Mouse (Mus musculus): Measurements from ENCODE around the gene Apod. TPM values are rescaled to one million over a fixed set of nuclear protein-coding genes. Genes with fewer than 3 reads are reported as not detected.
"Not testable (repeated sequence)": the region's sequence is repeated elsewhere in the genome, so short reads cannot be mapped to it uniquely, and the experiment has no call there.

The Apod gene
- polyA plus RNA-seq, 1 experiment from 2014 or later = 0.35 TPM

DNA sequence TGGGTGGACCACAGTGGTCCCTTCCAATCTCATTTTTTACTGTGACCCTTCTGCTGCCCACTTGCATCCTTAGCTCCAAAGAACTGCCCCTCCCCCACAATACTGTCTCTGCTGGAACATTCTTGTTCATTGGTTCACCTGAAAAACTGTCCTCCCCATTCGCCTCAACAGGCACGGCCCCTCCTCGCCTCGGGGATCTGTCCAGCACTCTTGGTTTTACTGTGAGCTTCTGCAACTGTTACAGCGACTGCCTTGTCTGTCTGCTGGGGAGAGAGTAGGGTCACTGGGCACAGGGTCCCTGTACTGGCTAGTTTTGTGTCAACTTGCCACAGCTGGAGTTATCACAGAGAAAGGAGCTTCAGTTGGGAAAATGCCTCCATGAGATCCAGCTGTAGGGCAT is 24.7 kb upstream of the Apod start:
- Histone ChIP-seq H3K4me1 (replicated peaks) (peaks cover 3% of the 10 kb centered on the region; the same call in 1 of the 2 replicates), H3K9ac (no peak overlapping the region), H3K9me3 (replicated peaks) (no peaks in the 10 kb centered on the region), H3K4me3 (no peak overlapping the region), H3K27me3 (no peaks in the 10 kb centered on the region), H3K36me3 (no peaks in the 10 kb centered on the region), H3K27ac (no peak overlapping the region), H3K4me2 (no peak overlapping the region)
- WGBS = 22% methylated on average over 5 of the region's 5 CpGs
- ATAC-seq (replicated peaks; ENCODE audit: insufficient number of reproducible peaks, insufficient read depth, low FRiP score, low read depth) = no peak

GRCm38 (mm10) chr16:31337956-31338355 is 23.3 kb upstream of the Apod start:
- Histone ChIP-seq H3K4me1 (replicated peaks) (peaks cover 3% of the 10 kb centered on the region; the same call in 1 of the 2 replicates), H3K27me3 (no peaks in the 10 kb centered on the region), H3K4me3 (no peak overlapping the region), H3K9ac (no peak overlapping the region), H3K36me3 (no peaks in the 10 kb centered on the region), H3K27ac (no peak overlapping the region), H3K9me3 (replicated peaks) (no peaks in the 10 kb centered on the region), H3K4me2 (no peak overlapping the region)
- WGBS = 33% methylated on average over 3 of the region's 3 CpGs
- no peak for ATAC-seq (replicated peaks; ENCODE audit: insufficient number of reproducible peaks, insufficient read depth, low FRiP score, low read depth)

DNA sequence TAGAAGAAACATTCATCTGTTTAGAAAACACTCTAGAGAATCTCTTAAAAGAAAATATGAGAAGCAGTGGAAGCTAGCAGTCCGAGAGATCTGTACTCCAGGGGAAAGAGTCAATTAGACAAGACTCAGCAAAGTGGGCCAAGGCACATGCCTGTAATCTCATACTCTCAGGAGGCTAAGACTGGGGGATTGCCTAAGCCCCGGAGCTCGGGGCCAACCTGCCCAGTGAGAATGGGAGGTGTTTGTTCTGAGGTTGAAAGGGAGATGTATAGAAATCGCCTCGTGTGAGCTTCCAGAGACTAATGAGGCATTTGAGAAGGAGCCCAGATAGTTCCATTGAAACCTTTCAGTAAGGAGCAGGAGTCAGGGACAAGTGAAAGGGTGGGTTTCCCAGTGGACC is 20.2 kb upstream of the Apod start:
- Histone ChIP-seq H3K27me3 (no peaks in the 10 kb centered on the region), H3K4me1 (replicated peaks) (0 out of 2 replicates have a peak, but pooled peaks cover 3% of the 10 kb centered on the region), H3K9ac (no peak overlapping the region), H3K4me3 (no peak overlapping the region), H3K36me3 (no peaks in the 10 kb centered on the region), H3K9me3 (replicated peaks) (no peaks in the 10 kb centered on the region), H3K27ac (no peak overlapping the region), H3K4me2 (no peak overlapping the region)
- 41% methylated on average over 5 of the region's 5 CpGs for WGBS
- no peak for ATAC-seq (replicated peaks; ENCODE audit: insufficient number of reproducible peaks, insufficient read depth, low FRiP score, low read depth)

GRCm38 (mm10) chr16:31332586-31332985 is 18.0 kb upstream of the Apod start:
- Histone ChIP-seq H3K4me3 (no peak overlapping the region), H3K27me3 (no peaks in the 10 kb centered on the region), H3K4me1 (replicated peaks) (no peaks in the 10 kb centered on the region), H3K4me2 (no peak overlapping the region), H3K9ac (no peak overlapping the region), H3K27ac (no peak overlapping the region), H3K36me3 (no peaks in the 10 kb centered on the region), H3K9me3 (replicated peaks) (no peaks in the 10 kb centered on the region)
- no peak for ATAC-seq (replicated peaks; ENCODE audit: insufficient number of reproducible peaks, insufficient read depth, low FRiP score, low read depth)

DNA sequence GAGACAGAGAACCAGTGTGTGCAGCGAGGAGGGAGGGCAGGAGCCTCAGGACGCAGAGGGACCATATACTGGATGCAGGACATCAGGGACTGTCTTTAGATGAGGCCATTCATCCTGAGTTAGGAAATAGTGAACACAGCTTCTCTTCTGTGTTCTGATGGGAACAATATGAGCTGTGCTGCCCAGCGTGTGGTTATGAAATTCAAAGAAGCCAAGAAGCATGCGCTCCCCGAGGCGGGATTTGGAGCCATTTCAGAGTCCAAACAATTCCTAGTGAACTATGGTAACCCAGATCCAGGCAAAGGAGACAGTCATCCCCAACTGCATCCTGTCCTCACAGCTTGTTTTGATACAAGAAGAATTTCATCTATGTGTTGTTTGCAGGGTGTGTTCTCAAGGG is 16.4 kb upstream of the Apod start:
- not testable (repeated sequence) for H3K9me3 ChIP-seq (replicated peaks); H3K4me2 ChIP-seq; H3K27ac ChIP-seq; H3K4me1 ChIP-seq (replicated peaks); H3K9ac ChIP-seq; ATAC-seq (replicated peaks; ENCODE audit: insufficient number of reproducible peaks, insufficient read depth, low FRiP score, low read depth); H3K36me3 ChIP-seq; H3K27me3 ChIP-seq; H3K4me3 ChIP-seq
- 82% methylated on average over 6 of the region's 6 CpGs for WGBS

GRCm38 (mm10) chr16:31329668-31330067 is 15.1 kb upstream of the Apod start:
- Histone ChIP-seq H3K4me2 (no peak overlapping the region), H3K27me3 (no peaks in the 10 kb centered on the region), H3K27ac (0 out of 2 replicates have a peak overlapping the region, but pooled peaks have one; percentile 16), H3K36me3 (no peaks in the 10 kb centered on the region), H3K4me3 (no peak overlapping the region), H3K9me3 (replicated peaks) (no peaks in the 10 kb centered on the region), H3K4me1 (replicated peaks) (0 out of 2 replicates have a peak, but pooled peaks cover 2% of the 10 kb centered on the region), H3K9ac (no peak overlapping the region)
- 45% methylated on average over 2 of the region's 2 CpGs for WGBS
- ATAC-seq (replicated peaks; ENCODE audit: insufficient number of reproducible peaks, insufficient read depth, low FRiP score, low read depth) = no peak

GRCm38 (mm10) chr16:31327891-31328290 is 13.3 kb upstream of the Apod start:
- H3K9me3 ChIP-seq (replicated peaks) = no peaks in the 10 kb centered on the region
- no peak overlapping the region for H3K9ac ChIP-seq
- 0 out of 2 replicates have a peak, but pooled peaks cover 2% of the 10 kb centered on the region for H3K4me1 ChIP-seq (replicated peaks)
- no peak overlapping the region for H3K27ac ChIP-seq
- no peak for ATAC-seq (replicated peaks; ENCODE audit: insufficient number of reproducible peaks, insufficient read depth, low FRiP score, low read depth)
- WGBS = 74% methylated on average over 2 of the region's 2 CpGs
- no peaks in the 10 kb centered on the region for H3K27me3 ChIP-seq
- H3K36me3 ChIP-seq = no peaks in the 10 kb centered on the region
- no peak overlapping the region for H3K4me2 ChIP-seq
- no peak overlapping the region for H3K4me3 ChIP-seq

DNA sequence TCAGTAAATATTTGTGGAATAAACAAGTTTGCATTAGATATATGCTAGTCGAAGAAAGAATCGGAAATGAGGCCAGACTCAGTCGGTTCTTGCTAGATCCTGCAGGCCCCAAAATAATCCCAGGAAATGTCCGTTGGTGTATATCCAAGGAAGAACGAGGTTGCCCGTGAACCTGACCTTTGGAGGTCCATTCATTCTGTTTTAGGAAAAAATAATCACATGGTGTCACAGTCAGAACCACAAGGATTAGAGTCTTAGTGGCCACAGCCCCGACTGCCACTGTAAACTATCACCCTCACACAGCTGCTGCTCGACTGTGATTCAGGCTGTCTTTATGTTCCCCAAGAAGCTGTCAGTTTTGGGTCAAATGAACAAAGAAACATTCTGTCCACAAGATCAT is 12.8 kb upstream of the Apod start:
- ATAC-seq (replicated peaks; ENCODE audit: insufficient number of reproducible peaks, insufficient read depth, low FRiP score, low read depth) = no peak
- H3K4me3 ChIP-seq = no peak overlapping the region
- H3K9ac ChIP-seq = no peak overlapping the region
- 0 out of 2 replicates have a peak, but pooled peaks cover 2% of the 10 kb centered on the region for H3K4me1 ChIP-seq (replicated peaks)
- peak overlapping the region; percentile 46; the same call in 1 of the 2 replicates for H3K27ac ChIP-seq
- no peak overlapping the region for H3K4me2 ChIP-seq
- H3K9me3 ChIP-seq (replicated peaks) = no peaks in the 10 kb centered on the region
- WGBS = 68% methylated on average over 8 of the region's 8 CpGs
- no peaks in the 10 kb centered on the region for H3K36me3 ChIP-seq
- no peaks in the 10 kb centered on the region for H3K27me3 ChIP-seq

- WGBS = 43% methylated on average over 8 of the region's 8 CpGs
- peak; percentile 47; the same call in 1 of the 2 replicates for ATAC-seq (replicated peaks; ENCODE audit: insufficient number of reproducible peaks, insufficient read depth, low FRiP score, low read depth)
- Histone ChIP-seq H3K4me2 (no peak overlapping the region), H3K9me3 (replicated peaks) (no peaks in the 10 kb centered on the region), H3K4me1 (replicated peaks) (0 out of 2 replicates have a peak, but pooled peaks cover 2% of the 10 kb centered on the region), H3K4me3 (no peak overlapping the region), H3K27me3 (no peaks in the 10 kb centered on the region), H3K36me3 (no peaks in the 10 kb centered on the region), H3K27ac (peak overlapping the region; percentile 46), H3K9ac (no peak overlapping the region)
These were observed 12.1 kb upstream of the Apod start for GRCm38 (mm10) chr16:31326679-31327078.

DNA sequence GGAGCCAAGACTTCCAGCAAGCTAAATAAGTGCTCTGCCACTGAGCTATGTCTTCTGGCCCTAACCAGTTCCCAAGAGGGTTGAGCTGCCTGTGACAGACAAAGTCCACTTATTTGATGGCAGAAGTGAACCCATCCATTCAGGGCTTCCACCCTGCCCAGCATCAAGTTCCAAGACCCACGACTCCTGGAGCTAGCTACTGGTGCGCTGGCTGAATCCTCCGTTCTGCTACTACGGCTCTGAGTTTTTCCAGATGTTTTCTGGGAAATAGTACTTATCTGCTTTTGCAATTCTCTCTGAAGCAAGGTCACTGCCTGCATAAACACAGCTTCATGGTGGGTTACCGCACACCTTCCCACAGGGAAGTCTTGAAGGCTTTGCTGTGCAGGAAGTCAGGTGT is 11.4 kb upstream of the Apod start:
- no peak overlapping the region for H3K4me2 ChIP-seq
- H3K9ac ChIP-seq = no peak overlapping the region
- H3K4me1 ChIP-seq (replicated peaks) = 0 out of 2 replicates have a peak, but pooled peaks cover 2% of the 10 kb centered on the region
- H3K36me3 ChIP-seq = no peaks in the 10 kb centered on the region
- ATAC-seq (replicated peaks; ENCODE audit: insufficient number of reproducible peaks, insufficient read depth, low FRiP score, low read depth) = no peak
- H3K9me3 ChIP-seq (replicated peaks) = no peaks in the 10 kb centered on the region
- WGBS = 59% methylated on average over 5 of the region's 5 CpGs
- H3K4me3 ChIP-seq = no peak overlapping the region
- H3K27me3 ChIP-seq = no peaks in the 10 kb centered on the region
- no peak overlapping the region for H3K27ac ChIP-seq

GRCm38 (mm10) chr16:31325120-31325519 is 10.5 kb upstream of the Apod start:
- 87% methylated on average over 14 of the region's 14 CpGs for WGBS
- Histone ChIP-seq H3K36me3 (no peaks in the 10 kb centered on the region), H3K4me1 (replicated peaks) (0 out of 2 replicates have a peak, but pooled peaks cover 2% of the 10 kb centered on the region), H3K9me3 (replicated peaks) (no peaks in the 10 kb centered on the region), H3K9ac (no peak overlapping the region), H3K27me3 (no peaks in the 10 kb centered on the region), H3K27ac (no peak overlapping the region), H3K4me3 (no peak overlapping the region), H3K4me2 (no peak overlapping the region)
- no peak for ATAC-seq (replicated peaks; ENCODE audit: insufficient number of reproducible peaks, insufficient read depth, low FRiP score, low read depth)

- H3K36me3 ChIP-seq = no peaks in the 10 kb centered on the region
- H3K9me3 ChIP-seq (replicated peaks) = no peaks in the 10 kb centered on the region
- H3K27me3 ChIP-seq = no peaks in the 10 kb centered on the region
- H3K4me2 ChIP-seq = no peak overlapping the region
- ATAC-seq (replicated peaks; ENCODE audit: insufficient number of reproducible peaks, insufficient read depth, low FRiP score, low read depth) = no peak
- H3K27ac ChIP-seq = no peak overlapping the region
- peaks cover 3% of the 10 kb centered on the region for H3K4me1 ChIP-seq (replicated peaks)
- H3K9ac ChIP-seq = no peak overlapping the region
- WGBS = 80% methylated on average over 4 of the region's 4 CpGs
- no peak overlapping the region for H3K4me3 ChIP-seq
These were observed 6.9 kb upstream of the Apod start for GRCm38 (mm10) chr16:31321501-31321900.

Measured in heart, embryonic 15.5 days (tissue).